Mouse (Mus musculus): Measurements from ENCODE around the gene Sdc3. TPM values are rescaled to one million over a fixed set of nuclear protein-coding genes. Genes with fewer than 3 reads are reported as not detected.

Gene Sdc3
- total and polyA plus RNA-seq, 2 experiments from 2014 or later = 9.4 to 44.2 TPM

DNA sequence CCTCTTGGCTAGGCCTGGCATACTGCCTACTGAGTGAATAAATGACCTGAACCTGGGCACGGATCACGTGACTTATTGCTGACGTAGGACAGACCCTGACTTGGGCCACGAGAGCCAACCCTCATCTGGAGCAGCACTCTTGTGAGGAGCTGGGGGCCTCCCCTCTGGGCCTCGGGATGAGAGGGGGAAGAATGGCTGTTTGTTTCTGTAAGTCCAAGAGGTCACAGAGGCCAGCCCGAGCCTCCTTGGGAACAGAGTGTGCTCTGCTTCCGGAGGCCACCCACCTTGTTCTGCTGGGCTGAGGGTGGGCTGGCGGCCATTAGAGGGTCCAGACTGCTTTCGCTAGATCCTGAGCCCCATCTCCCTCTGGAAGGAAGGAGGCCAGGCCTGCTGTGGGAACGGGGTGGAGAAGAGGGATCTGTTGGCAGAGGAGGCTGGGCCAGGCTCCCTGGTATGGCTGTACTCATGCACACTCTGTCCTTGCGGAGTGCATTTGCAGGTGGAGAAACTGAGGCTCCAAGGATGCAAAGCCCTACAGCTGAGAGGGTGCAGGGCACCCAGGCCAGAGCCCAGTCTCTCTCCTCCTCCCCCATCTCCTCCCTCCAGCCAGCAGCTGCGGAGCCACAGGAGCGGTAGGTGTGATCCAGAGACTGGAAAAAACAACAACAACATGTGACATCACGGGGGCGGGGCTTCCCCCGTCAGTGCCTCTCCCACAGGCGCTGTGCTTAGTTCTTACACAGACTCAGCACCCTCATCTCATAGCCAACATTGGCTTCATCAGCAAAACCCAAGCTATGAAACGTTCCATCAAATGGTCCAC, 36.7 kb downstream of the Sdc3 start:
- Histone ChIP-seq H3K9ac (replicated peaks; ENCODE audit: low read depth, low read length) (no peak overlapping the region), H3K4me1 (ENCODE audit: control insufficient read depth, insufficient read depth) (peaks cover 11% of the 10 kb centered on the region), H3K9me3 (replicated peaks; ENCODE audit: control insufficient read depth, low read length) (no peaks in the 10 kb centered on the region), H3K27ac (ENCODE audit: low read depth) (peak overlapping the region; percentile 75), H3K36me3 (replicated peaks; ENCODE audit: control insufficient read depth, insufficient read depth, low read length) (0 out of 2 replicates have a peak, but pooled peaks cover 3% of the 10 kb centered on the region), H3K4me2 (ENCODE audit: low read depth, low read length) (no peak overlapping the region), H3K4me3 (ENCODE audit: low read depth, low read length) (no peak overlapping the region), H3K27me3 (ENCODE audit: control insufficient read depth, insufficient read depth, low read length) (no peaks in the 10 kb centered on the region)
- 14% methylated on average over 18 of the region's 18 CpGs for WGBS
- ATAC-seq (ENCODE audit: insufficient read depth, low read depth) (peak; percentile 59), DNase-seq (ENCODE audit: low spot score) (peak; percentile 48)
- TF ChIP-seq CTCF (IDR thresholded peaks at IDR 0.05; ENCODE audit: low read depth) = no peak
- TF ChIP-seq EP300 (IDR thresholded peaks at IDR 0.05; ENCODE audit: low read depth) = no peak

DNA sequence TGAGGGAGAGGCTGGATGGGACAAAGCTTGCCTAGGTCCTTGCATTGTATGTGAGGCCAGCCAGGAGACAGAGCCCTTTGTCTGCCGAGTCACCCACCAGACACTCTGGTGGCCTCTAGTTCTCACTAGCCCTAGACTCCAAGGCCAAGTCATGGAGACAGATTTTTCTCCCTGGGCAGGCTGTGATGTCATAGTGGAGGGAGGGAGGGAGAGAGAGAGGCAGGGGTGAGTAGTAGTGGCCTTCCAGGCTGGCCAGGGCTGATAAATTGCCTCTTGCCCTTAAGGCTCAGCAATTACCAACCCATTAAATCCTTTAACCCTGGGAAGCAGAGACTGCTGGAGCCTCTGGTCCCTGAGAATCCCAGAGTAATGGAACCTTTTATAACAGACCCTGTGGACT, 41.8 kb downstream of the Sdc3 start:
- H3K9ac ChIP-seq (replicated peaks; ENCODE audit: low read depth, low read length) = no peak overlapping the region
- no peaks in the 10 kb centered on the region for H3K36me3 ChIP-seq (replicated peaks; ENCODE audit: control insufficient read depth, insufficient read depth, low read length)
- no peak for ATAC-seq (ENCODE audit: insufficient read depth, low read depth)
- H3K4me2 ChIP-seq (ENCODE audit: low read depth, low read length) = no peak overlapping the region
- DNase-seq (ENCODE audit: low spot score) = no peak
- H3K9me3 ChIP-seq (replicated peaks; ENCODE audit: control insufficient read depth, low read length) = no peaks in the 10 kb centered on the region
- no peak overlapping the region for H3K27ac ChIP-seq (ENCODE audit: low read depth)
- 36% methylated on average over 1 of the region's 1 CpGs for WGBS
- peaks cover 18% of the 10 kb centered on the region for H3K4me1 ChIP-seq (ENCODE audit: control insufficient read depth, insufficient read depth)
- H3K27me3 ChIP-seq (ENCODE audit: control insufficient read depth, insufficient read depth, low read length) = no peaks in the 10 kb centered on the region
- no peak overlapping the region for H3K4me3 ChIP-seq (ENCODE audit: low read depth, low read length)
- no peak for TF ChIP-seq EP300 (IDR thresholded peaks at IDR 0.05; ENCODE audit: low read depth)
- TF ChIP-seq CTCF (IDR thresholded peaks at IDR 0.05; ENCODE audit: low read depth) = no peak

DNA sequence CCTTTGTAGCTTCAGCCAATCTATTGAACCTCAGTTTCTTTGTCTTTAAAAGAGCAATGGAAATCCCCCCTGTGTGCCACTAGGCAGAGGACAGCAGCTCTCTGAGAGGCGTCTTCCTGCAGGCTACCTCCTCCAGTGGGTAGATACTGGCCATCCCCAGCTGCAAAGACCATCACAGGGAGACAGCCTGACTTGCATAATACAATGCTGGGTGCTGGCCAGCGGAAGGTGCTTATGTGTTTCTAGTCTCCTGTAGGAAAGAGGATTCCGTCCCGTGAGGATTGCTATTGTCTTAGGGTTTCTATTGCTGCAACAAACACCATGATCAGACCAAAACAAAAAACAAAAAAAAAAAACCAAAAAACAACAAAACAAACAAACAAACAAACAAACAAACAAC, 43.2 kb downstream of the Sdc3 start:
- Histone ChIP-seq H3K27me3 (ENCODE audit: control insufficient read depth, insufficient read depth, low read length) (no peaks in the 10 kb centered on the region), H3K4me3 (ENCODE audit: low read depth, low read length) (no peak overlapping the region), H3K4me1 (ENCODE audit: control insufficient read depth, insufficient read depth) (peaks cover 15% of the 10 kb centered on the region), H3K36me3 (replicated peaks; ENCODE audit: control insufficient read depth, insufficient read depth, low read length) (no peaks in the 10 kb centered on the region), H3K9me3 (replicated peaks; ENCODE audit: control insufficient read depth, low read length) (no peaks in the 10 kb centered on the region), H3K9ac (replicated peaks; ENCODE audit: low read depth, low read length) (no peak overlapping the region), H3K27ac (ENCODE audit: low read depth) (no peak overlapping the region), H3K4me2 (ENCODE audit: low read depth, low read length) (no peak overlapping the region)
- DNase-seq (ENCODE audit: low spot score) (no peak), ATAC-seq (ENCODE audit: insufficient read depth, low read depth) (no peak)
- TF ChIP-seq EP300 (IDR thresholded peaks at IDR 0.05; ENCODE audit: low read depth) (no peak), CTCF (IDR thresholded peaks at IDR 0.05; ENCODE audit: low read depth) (no peak)
- WGBS = 77% methylated on average over 4 of the region's 4 CpGs

DNA sequence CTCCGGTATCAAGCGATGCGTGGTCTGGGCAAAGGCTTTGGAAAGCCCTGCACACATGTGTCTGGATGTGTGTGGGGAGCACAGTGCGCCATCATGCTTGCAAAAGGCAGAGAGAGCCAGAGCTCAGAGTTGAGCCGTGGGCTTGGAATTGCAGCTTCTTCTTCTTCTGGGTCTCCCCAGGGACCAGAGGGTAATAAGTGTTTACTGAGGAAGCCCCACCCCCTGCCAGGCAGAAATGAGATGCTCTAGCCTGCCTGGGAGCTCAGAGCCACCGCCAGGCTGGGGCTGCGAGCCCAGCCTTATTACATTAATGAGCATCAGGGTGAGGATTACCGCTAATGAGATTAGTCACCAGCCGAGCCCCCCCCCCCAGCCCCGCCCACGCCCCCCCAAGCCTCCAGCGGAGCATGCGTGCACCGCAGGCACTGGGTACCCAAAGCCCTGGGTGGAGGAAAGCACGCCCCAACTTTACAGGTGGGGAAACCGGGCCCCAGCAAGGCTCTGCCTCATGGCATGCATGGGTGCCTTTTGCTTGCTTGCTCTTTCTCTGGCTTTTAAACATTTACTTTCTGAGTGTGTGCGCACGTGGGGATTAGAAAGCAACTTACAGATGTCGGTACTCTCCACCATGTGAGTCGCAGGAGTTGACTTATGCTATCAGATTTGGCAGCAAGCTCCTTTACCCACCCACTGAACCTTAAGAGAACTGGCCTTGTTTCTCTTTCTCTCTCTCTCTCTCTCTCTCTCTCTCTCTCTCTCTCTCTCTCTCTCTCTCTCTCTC, 44.1 kb downstream of the Sdc3 start:
- Histone ChIP-seq H3K4me3 (ENCODE audit: low read depth, low read length) (no peak overlapping the region), H3K36me3 (replicated peaks; ENCODE audit: control insufficient read depth, insufficient read depth, low read length) (no peaks in the 10 kb centered on the region), H3K27ac (ENCODE audit: low read depth) (no peak overlapping the region; the same call in 1 of the 2 replicates), H3K9me3 (replicated peaks; ENCODE audit: control insufficient read depth, low read length) (no peaks in the 10 kb centered on the region), H3K4me1 (ENCODE audit: control insufficient read depth, insufficient read depth) (peaks cover 20% of the 10 kb centered on the region), H3K4me2 (ENCODE audit: low read depth, low read length) (no peak overlapping the region; the same call in 1 of the 2 replicates), H3K9ac (replicated peaks; ENCODE audit: low read depth, low read length) (no peak overlapping the region), H3K27me3 (ENCODE audit: control insufficient read depth, insufficient read depth, low read length) (no peaks in the 10 kb centered on the region)
- DNase-seq (ENCODE audit: low spot score) (no peak), ATAC-seq (ENCODE audit: insufficient read depth, low read depth) (no peak)
- TF ChIP-seq EP300 (IDR thresholded peaks at IDR 0.05; ENCODE audit: low read depth) (no peak), CTCF (IDR thresholded peaks at IDR 0.05; ENCODE audit: low read depth) (no peak)
- 12% methylated on average over 20 of the region's 20 CpGs for WGBS

DNA sequence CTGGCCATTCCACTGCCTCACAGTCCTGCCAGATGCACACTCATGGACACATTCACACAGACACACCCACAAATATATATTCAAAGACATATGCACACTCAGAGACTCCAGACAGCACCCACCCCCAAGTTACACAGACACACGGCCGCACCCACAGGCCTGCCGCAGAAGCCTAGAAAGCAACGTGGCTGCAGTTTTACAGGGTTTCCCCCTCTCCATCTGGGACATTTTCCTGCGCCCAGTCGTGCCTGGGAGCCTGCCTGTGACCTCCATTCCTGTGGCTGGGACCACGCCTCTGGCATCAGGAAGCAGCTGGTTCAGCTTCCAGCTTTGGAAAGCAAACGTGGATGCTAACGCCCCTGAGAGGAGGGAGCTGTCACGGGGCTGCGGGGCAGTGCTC, 46.2 kb downstream of the Sdc3 start:
- no peaks in the 10 kb centered on the region for H3K36me3 ChIP-seq (replicated peaks; ENCODE audit: control insufficient read depth, insufficient read depth, low read length)
- no peak overlapping the region for H3K9ac ChIP-seq (replicated peaks; ENCODE audit: low read depth, low read length)
- H3K9me3 ChIP-seq (replicated peaks; ENCODE audit: control insufficient read depth, low read length) = no peaks in the 10 kb centered on the region
- H3K4me3 ChIP-seq (ENCODE audit: low read depth, low read length) = no peak overlapping the region
- peaks cover 20% of the 10 kb centered on the region for H3K4me1 ChIP-seq (ENCODE audit: control insufficient read depth, insufficient read depth)
- DNase-seq (ENCODE audit: low spot score) (no peak), ATAC-seq (ENCODE audit: insufficient read depth, low read depth) (no peak)
- H3K4me2 ChIP-seq (ENCODE audit: low read depth, low read length) = no peak overlapping the region
- no peak for TF ChIP-seq EP300 (IDR thresholded peaks at IDR 0.05; ENCODE audit: low read depth)
- no peak for TF ChIP-seq CTCF (IDR thresholded peaks at IDR 0.05; ENCODE audit: low read depth)
- 0 out of 2 replicates have a peak, but pooled peaks cover 6% of the 10 kb centered on the region for H3K27me3 ChIP-seq (ENCODE audit: control insufficient read depth, insufficient read depth, low read length)
- WGBS = 30% methylated on average over 11 of the region's 11 CpGs
- no peak overlapping the region for H3K27ac ChIP-seq (ENCODE audit: low read depth)
